Mouse (Mus musculus) layer of hippocampus, adult 8-10 months (tissue): ENCODE measurements around the gene Slc35g3. TPM values are rescaled to one million over a fixed set of nuclear protein-coding genes. Genes with fewer than 3 reads are reported as not detected.
A peak's percentile ranks its signal among the peaks of the same experiment; 100 is the strongest.

ENCODE experiments used
- DNase-seq, 2 experiments: peaks; one replicate each; pipeline ENCODE4 v3.0.0; 2022; ENCODE audit warnings: low spot score in 2 of 2
- total RNA-seq, 4 experiments: library from RNA; stranded (reverse); gene quantifications; 2 replicates each; pipeline ENCODE4 v1.2.4; 2022

Slc35g3 gene
- total RNA-seq, 4 experiments from 2014 or later, result not detected

DNA sequence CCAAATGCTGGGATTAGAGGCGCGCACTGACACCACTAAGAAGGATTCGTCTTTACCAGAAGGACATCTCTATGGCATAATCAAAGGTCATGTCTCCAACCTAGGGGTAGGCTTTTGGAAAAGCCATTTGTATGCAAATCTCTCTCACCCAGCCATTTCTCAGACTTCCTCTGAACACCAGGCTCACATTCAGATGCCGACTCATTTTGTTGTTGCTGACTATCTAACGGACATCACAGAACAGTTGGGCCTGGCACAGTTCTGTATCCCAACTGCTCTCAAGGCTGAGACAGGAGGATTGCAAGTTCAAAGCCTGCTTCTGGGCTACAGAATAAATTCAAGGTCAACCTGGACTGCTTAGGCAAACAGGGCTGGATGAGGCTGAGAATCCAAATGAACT, 25.5 kb upstream of the Slc35g3 start:
- DNase-seq, result no peak

DNA sequence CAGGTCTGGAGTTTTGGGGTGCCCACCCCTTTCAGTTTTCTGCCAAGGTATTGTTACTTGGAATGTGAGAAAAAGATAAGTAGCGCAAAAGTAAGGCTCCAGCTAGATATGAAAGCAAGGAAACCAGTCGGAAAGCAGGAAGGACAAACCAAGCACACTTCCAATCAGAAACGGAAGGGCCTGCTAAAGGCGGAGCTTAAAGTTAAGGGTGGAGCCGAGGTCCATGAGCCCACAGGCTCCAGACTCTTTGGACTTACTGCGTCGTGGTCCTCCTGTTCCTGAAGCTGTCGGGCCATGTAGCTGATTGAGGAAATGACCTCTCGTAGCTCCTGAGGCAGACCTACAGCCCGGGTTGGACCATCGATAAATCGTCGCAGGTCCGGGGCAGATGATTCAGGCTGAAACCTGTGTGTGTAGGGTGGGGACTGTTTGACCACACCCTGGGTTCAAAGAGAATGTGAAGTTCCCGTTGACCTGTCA, 23.1 kb upstream of the Slc35g3 start:
- no peak for DNase-seq

DNA sequence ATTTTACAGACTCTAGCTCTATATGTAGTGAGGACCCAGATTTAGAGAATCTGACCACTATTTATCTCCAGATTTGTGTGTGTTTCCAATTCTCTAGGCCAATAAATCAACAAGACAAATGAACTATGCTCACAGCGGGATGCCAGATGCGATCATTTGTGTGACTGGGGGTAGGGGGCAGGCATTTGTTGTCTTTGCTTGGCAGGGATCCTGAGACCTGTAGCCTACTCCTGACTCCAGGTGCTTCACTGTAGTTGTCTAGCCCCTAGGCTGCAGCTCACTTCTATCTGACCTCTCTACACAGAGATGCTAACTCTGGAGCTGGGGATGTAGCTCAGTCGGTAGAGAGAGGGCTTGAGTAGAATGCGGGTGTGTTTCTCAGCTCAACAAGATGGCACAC, 20.1 kb upstream of the Slc35g3 start:
- no peak for DNase-seq

- no peak for DNase-seq
Observed at GRCm38 (mm10) chr11:69778985-69779384, 17.2 kb upstream of the Slc35g3 start.

- DNase-seq, result no peak
Observed at GRCm38 (mm10) chr11:69778258-69778982, 16.7 kb upstream of the Slc35g3 start.

DNA sequence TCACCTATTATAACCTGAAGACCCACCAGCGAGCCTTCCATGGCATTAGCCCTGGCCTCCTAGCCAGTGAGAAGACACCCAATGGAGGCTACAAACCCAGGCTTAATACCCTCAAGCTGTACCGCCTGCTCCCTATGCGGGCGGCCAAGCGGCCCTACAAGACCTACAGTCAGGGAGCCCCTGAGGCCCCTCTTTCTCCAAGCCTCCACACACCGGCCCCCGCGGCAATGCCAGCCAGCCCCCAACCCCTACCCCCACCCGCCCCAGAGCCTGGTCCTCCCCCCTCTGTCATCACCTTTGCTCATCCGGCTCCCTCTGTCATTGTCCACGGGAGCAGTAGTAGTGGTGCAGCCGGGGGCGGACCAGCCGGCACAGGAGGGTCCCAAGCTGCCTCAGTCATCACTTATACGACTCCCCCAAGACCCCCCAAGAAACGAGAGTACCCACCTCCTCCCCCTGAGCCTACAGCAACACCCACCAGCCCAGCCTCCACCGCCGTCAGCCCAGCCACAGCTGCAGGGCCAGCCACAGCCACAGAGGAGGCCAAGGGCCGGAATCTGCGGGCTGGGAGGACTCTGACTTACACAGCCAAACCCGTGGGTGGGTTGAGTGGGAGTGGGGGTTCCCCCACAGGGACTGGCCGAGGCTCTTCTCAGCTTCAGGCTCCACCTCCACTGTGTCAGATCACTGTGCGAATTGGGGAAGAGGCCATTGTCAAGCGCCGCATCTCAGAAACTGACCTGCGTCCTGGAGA, 15.9 kb upstream of the Slc35g3 start:
- DNase-seq, result no peak

DNA sequence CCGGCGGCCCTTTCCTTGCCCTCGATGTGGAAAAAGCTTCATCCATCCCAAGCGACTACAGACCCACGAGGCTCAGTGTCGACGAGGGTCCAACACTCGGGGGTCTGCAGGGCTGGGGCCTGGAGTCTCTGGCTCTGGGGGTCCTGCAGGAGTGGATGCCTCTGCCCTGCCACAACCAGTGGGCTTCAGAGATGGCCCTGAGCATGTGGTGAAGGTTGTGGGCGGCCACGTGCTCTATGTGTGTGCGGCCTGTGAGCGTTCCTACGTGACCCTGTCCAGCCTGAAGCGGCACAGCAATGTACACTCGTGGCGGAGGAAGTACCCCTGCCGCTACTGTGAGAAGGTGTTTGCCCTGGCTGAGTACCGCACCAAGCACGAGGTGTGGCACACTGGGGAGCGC, 14.7 kb upstream of the Slc35g3 start:
- DNase-seq, result no peak

DNA sequence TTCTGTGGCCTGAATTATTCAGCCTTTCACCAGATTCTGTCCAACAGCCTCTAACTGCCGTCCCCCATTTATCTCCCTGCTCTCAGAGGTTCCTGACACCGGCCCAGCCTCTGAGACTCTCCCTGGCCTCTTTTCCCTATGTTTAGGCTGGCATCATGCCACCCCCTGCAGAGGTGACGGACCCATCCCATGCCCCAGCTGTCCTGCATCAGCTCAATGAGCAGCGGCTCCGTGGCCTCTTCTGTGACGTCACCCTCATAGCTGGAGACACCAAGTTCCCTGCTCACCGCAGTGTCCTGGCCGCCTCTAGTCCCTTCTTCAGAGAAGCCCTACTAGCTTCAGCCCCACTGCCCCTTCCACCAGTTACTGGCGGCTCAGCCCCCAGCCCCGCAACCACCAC, 13.9 kb upstream of the Slc35g3 start:
- no peak for DNase-seq

- DNase-seq, result no peak
Observed at GRCm38 (mm10) chr11:69774961-69775360, 13.2 kb upstream of the Slc35g3 start.

GRCm38 (mm10) chr11:69767625-69767909, 5.8 kb upstream of the Slc35g3 start:
- no peak for DNase-seq

DNA sequence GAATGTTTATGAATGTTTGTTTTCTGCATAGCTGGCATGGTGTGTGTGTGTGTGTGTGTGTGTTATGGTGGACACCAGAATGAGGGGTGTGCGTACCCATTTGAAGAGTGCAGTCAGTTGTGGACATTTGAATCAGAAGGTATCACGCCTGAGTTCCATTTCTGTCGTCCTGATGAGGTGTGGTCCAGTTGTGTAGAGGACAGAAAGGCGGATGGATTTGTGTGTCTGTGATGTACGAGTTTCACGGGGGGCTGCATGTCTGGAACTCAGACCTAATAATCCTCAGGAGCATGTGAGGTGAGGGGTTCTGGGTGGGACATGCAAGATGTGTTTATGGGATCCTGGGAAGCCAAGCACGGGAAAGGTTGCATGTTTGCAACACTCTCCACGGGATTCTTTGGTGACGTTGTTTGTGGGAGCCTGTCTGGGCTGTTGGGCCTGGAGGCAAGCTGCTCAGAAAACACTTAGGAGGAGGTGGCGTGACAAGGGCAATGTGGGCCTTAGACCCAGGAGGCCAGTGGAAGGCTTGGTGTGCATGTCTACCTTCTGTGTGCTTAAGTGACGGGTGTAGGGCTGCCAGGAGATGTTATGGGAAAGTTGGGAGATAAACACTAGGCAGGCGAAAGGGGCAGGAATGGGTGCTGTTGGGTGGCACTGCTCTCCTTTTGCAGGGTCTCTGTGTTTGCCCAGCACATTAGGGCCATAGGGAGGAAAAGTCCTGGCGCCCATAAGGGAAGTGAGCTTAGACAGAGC, 5.3 kb upstream of the Slc35g3 start:
- DNase-seq, result no peak

DNA sequence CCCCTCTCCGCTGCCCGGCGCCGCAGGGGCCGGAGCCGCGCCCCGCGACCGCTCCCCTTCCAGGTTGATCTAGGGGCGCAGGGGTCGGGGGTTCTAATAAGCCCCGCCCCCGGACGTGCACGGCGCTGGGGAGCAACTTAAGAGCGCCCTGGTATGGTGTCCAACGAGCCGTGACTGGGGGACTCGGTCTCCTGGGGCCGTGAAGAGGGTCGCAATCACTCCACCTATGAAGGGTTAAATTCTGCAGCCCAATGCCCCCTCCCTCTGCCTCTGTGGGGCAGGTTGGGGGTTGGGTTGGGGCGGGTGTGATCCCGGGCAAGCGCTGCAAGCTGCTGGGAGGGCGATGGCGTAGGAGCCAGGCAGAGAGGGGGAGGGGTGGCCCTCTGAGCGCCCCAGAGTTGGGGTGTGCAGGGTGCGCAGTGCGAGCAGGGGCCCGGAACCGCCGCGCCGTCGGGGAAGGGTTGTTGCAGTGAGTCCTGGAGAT, 4.4 kb upstream of the Slc35g3 start:
- DNase-seq, result peak in 1 of 2 experiments; percentile 67

- DNase-seq, result no peak
Observed at GRCm38 (mm10) chr11:69765221-69766125, 3.7 kb upstream of the Slc35g3 start, which contains the start of gene Zbtb4. TSS of gene Zbtb4 (plus strand) at chr11:69765912.

GRCm38 (mm10) chr11:69763551-69763950, 1.8 kb upstream of the Slc35g3 start:
- no peak for DNase-seq

DNA sequence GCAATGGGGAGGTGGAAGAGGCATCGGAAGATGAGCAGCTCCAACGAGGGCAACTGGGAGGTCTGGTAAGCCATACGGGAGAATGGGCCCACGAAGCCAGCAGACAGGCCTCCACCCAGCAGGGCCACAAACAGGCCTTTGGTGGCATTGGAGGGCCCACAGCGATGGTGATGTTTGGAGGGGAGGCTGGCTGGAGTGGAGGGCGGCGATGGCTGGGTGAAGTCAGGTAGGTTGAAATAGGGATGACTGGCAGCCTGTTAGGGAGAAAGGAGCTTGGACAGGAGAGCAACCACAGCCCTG, 917 bp downstream of the Slc35g3 start:
- no peak for DNase-seq

GRCm38 (mm10) chr11:69760160-69760900, 1.4 kb downstream of the Slc35g3 start:
- no peak for DNase-seq

- DNase-seq, result peak; percentile 87 to 89
Observed at GRCm38 (mm10) chr11:69758971-69759721, 2.6 kb downstream of the Slc35g3 start.

- peak; percentile 96 to 98 for DNase-seq
Observed at GRCm38 (mm10) chr11:69758478-69758970, 3.2 kb downstream of the Slc35g3 start, which contains the start of gene Polr2a. TSS of gene Polr2a (minus strand) at chr11:69758637.

- peak; percentile 94 to 96 for DNase-seq
Observed at GRCm38 (mm10) chr11:69758090-69758456, 3.7 kb downstream of the Slc35g3 start.
